Mouse (Mus musculus): ENCODE results near the gene Rnase2b.
"Not testable (repeated sequence)": the region's sequence is repeated elsewhere in the genome, so short reads cannot be mapped to it uniquely, and the experiment has no call there.

The Rnase2b gene

GRCm38 (mm10) chr14:51152249-51152870 lies 9.7 kb upstream of the Rnase2b start:
- DNase-seq (ENCODE audit: low read depth, low spot score): no peak

- no peak for DNase-seq (ENCODE audit: low read depth, low spot score)
These were observed 5.9 kb upstream of the Rnase2b start for GRCm38 (mm10) chr14:51156056-51156735.

- no peak for DNase-seq (ENCODE audit: low read depth, low spot score)
These were observed 5.4 kb upstream of the Rnase2b start for GRCm38 (mm10) chr14:51156736-51157068.

- DNase-seq (ENCODE audit: low read depth, low spot score): no peak
These were observed 5.0 kb upstream of the Rnase2b start for GRCm38 (mm10) chr14:51157072-51157471.

- DNase-seq (ENCODE audit: low read depth, low spot score): not testable (repeated sequence)
These were observed 1.3 kb downstream of the Rnase2b start for GRCm38 (mm10) chr14:51163323-51163722.

GRCm38 (mm10) chr14:51165435-51165834 lies 3.4 kb downstream of the Rnase2b start:
- DNase-seq (ENCODE audit: low read depth, low spot score): no peak

GRCm38 (mm10) chr14:51166068-51166467 lies 4.0 kb downstream of the Rnase2b start:
- no peak for DNase-seq (ENCODE audit: low read depth, low spot score)

GRCm38 (mm10) chr14:51172095-51172865 lies 10.2 kb downstream of the Rnase2b start:
- DNase-seq (ENCODE audit: low read depth, low spot score): not testable (repeated sequence)

GRCm38 (mm10) chr14:51172947-51173346 lies 10.9 kb downstream of the Rnase2b start:
- not testable (repeated sequence) for DNase-seq (ENCODE audit: low read depth, low spot score)

GRCm38 (mm10) chr14:51173843-51174242 lies 11.8 kb downstream of the Rnase2b start:
- DNase-seq (ENCODE audit: low read depth, low spot score): no peak

GRCm38 (mm10) chr14:51181051-51181450 lies 19.0 kb downstream of the Rnase2b start:
- DNase-seq (ENCODE audit: low read depth, low spot score): not testable (repeated sequence)

GRCm38 (mm10) chr14:51195681-51196080 lies 33.6 kb downstream of the Rnase2b start:
- no peak for DNase-seq (ENCODE audit: low read depth, low spot score)

GRCm38 (mm10) chr14:51199098-51200023 lies 37.3 kb downstream of the Rnase2b start, which contains the start of gene Ang2:
TSS of gene Ang2 (minus strand) at chr14:51199148.
- DNase-seq (ENCODE audit: low read depth, low spot score): no peak

GRCm38 (mm10) chr14:51200054-51200453 lies 38.0 kb downstream of the Rnase2b start:
- no peak for DNase-seq (ENCODE audit: low read depth, low spot score)

- no peak for DNase-seq (ENCODE audit: low read depth, low spot score)
These were observed 38.4 kb downstream of the Rnase2b start for GRCm38 (mm10) chr14:51200466-51200865.

GRCm38 (mm10) chr14:51203115-51203514 lies 41.1 kb downstream of the Rnase2b start, which contains the start of gene Ear14:
TSS of gene Ear14 (plus strand) at chr14:51203391.
- no peak for DNase-seq (ENCODE audit: low read depth, low spot score)

Data from mesoderm, embryonic 11.5 days (tissue).